Mouse (Mus musculus): Measurements from ENCODE around the gene Pop7. TPM values are rescaled to one million over a fixed set of nuclear protein-coding genes. Genes with fewer than 3 reads are reported as not detected.

The Pop7 gene
- 63.7 and 67.0 TPM in 2 replicates for polyA plus RNA-seq (2012; rRNA removed)

DNA sequence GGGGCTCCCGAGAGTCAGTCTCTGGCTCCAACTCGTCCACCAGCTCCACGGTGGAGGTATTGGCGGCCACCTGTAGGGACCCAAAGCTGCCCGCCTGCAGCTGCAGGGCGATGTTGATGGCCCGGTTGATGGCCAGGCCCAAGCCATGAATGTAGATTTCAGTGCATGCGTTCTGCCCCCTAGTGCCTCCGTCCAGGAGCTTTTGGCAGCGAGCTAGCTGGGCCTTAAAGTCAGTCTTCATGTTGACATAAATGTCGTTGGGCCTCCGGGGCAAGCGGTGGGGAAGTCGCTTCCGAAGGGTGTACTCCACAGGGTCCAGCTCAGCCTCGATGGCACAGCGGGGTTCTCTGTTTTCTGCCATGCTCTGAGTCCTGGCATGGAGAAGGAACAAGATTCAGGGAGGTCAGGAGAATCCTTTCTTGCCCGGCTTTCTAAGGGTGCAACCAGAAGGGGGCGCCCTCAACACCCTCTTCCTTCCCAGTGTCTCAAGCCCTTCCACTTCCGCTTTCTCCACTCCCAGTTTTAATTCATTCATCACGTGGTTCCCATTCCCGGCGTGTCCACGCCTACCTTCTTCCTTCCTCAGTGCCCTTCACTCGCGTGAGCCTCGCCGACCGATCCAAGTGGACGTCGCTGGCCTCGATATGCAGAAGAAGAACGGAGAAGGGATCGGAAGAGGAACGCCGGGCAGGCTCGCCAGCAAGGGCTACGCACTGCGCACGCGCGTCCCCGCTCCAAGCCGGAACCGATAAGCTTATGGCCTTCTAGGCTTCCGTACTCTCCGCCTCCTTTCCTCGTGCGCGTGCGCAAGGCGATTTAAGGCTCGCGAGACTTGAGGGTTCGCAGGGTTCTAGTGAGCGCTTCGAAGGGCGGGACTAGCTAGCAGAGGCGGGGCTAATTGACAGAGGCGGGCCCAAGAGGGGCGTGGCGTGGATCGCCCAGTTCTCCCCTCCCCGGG, at the start of gene Pop7:
Gene Pop7, minus strand, starts transcription at position 810 of the 958 bp plus-strand sequence.

DNA sequence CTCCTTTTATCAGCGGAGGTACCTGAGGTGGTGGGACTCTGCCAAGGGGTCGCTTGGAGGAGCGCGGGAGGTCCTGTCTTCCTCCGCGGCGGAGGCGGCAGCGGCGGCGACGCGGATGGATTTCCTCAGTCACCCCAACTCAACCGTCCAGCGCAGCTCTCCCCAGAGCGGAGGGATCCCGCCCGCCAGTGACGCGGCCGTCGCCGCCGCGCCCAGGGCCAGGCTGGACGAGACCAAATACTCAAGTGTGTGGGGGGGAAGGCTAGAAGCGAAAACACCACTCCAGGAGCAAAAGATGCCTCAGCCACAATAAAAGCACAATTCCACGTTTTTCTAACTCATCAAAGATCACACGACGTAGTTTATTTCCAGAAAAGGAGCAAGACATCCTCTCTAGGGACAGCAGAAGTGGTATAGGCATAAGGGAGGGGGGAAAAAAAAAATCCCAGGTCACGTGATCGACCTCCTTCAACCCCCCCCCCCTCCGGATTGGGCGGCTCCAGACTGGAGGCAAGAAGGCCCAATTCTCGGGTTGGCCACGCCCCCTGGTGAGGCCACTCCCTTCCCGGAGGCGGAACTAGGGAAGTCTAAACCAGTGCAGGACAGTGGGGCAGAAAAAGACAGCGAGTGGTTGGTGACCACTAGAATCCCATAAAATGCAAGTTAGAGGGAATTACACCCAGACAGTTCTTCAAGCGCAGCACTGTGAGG, 31.0 kb upstream of the Pop7 start, which contains the start of the genes Epo and Gnb2:
Gene Epo, minus strand, starts transcription at position 126 of the 711 bp plus-strand sequence.
Gene Gnb2, minus strand, starts transcription at position 394 of the 711 bp plus-strand sequence.

DNA sequence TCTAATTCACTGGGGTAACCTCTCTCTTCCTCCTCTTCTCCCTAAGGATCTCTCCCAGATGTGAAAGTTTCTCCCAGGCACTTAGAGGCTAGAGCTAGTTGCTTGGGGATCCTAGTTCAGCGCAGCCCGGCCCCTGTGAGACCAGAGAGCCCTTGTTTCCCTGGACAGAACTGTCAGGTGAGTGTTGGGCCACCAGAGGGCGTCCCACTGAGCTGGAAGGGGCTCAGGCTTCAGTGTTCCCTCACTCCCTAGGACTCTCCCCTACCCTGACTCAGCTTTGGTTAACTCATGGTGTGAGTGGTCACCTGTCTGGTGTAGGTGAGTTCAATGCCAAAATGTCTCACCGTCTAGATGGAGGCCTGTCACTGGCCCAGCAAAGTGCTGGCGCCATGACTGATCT, 16.1 kb upstream of the Pop7 start, which contains the start of gene Gigyf1:
Gene Gigyf1, plus strand, starts transcription at position 113 of the 400 bp plus-strand sequence.

DNA sequence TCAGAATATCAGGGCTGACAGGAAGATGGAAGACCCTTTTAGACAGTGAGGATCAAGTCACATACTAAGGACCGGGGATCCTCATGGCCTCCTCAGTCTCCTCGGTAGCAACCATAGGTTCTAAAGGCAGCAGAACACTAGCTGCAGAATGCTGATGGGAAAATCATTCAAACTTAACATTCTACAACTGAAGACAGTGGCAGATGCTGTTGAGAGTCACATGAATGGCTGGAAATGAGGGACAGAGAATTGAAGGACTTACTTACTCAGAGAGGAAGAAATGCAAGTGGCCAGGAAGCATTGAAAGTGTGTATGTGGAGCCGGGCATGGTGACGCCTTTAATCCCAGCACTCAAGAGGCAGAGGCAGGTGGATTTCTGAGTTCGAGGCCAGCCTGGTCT, 25.4 kb downstream of the Pop7 start, which contains the start of gene Zan:
Gene Zan, minus strand, starts transcription at position 101 of the 400 bp plus-strand sequence.

Other genes starting within 250 kb of the Pop7 start
- gene Ache, start 215.0 kb downstream of the Pop7 start, polyA plus RNA-seq (2012; rRNA removed) = 16.9 and 25.6 TPM in 2 replicates
- 10.2 and 11.9 TPM in 2 replicates for gene Ufsp1, start 207.9 kb downstream of the Pop7 start, polyA plus RNA-seq (2012; rRNA removed)
- 270 and 293 TPM in 2 replicates for gene Srrt, start 194.8 kb downstream of the Pop7 start, polyA plus RNA-seq (2012; rRNA removed)
- gene Trip6, start 188.1 kb downstream of the Pop7 start, polyA plus RNA-seq (2012; rRNA removed) = 30.8 and 46.3 TPM in 2 replicates
- gene Slc12a9, start 168.9 kb downstream of the Pop7 start, polyA plus RNA-seq (2012; rRNA removed) = 27.5 and 30.6 TPM in 2 replicates
- gene Ephb4, start 152.4 kb downstream of the Pop7 start, polyA plus RNA-seq (2012; rRNA removed) = 17.8 and 30.7 TPM in 2 replicates
- gene Zan, start 25.5 kb downstream of the Pop7 start, polyA plus RNA-seq (2012; rRNA removed) = 0.26 and 0.64 TPM in 2 replicates
- gene Gigyf1, start 16.0 kb upstream of the Pop7 start, polyA plus RNA-seq (2012; rRNA removed) = 56.8 and 62.1 TPM in 2 replicates
- gene Epo, start 30.7 kb upstream of the Pop7 start, polyA plus RNA-seq (2012; rRNA removed) = not detected in 2 replicates
- gene Gnb2, start 31.0 kb upstream of the Pop7 start, polyA plus RNA-seq (2012; rRNA removed) = 859 and 883 TPM in 2 replicates
- 237 and 255 TPM in 2 replicates for gene Actl6b, start 51.0 kb upstream of the Pop7 start, polyA plus RNA-seq (2012; rRNA removed)
- 8.2 and 9.8 TPM in 2 replicates for gene Tfr2, start 67.3 kb upstream of the Pop7 start, polyA plus RNA-seq (2012; rRNA removed)
- 68.3 and 78.4 TPM in 2 replicates for gene Mospd3, start 98.5 kb upstream of the Pop7 start, polyA plus RNA-seq (2012; rRNA removed)
- gene Pcolce, start 111.3 kb upstream of the Pop7 start, polyA plus RNA-seq (2012; rRNA removed) = 30.6 and 64.8 TPM in 2 replicates
- gene Fbxo24, start 126.5 kb upstream of the Pop7 start, polyA plus RNA-seq (2012; rRNA removed) = 0.23 and 0.26 TPM in 2 replicates
- gene Lrch4, start 126.6 kb upstream of the Pop7 start, polyA plus RNA-seq (2012; rRNA removed) = 22.0 and 23.5 TPM in 2 replicates
- 16.1 and 17.9 TPM in 2 replicates for gene Gm20605, start 126.7 kb upstream of the Pop7 start, polyA plus RNA-seq (2012; rRNA removed)
- 35.2 and 37.5 TPM in 2 replicates for gene Sap25, start 138.8 kb upstream of the Pop7 start, polyA plus RNA-seq (2012; rRNA removed)
- gene Irs3, start 143.2 kb upstream of the Pop7 start, polyA plus RNA-seq (2012; rRNA removed) = 0.06 and 0.13 TPM in 2 replicates
- 16.9 and 19.4 TPM in 2 replicates for gene Agfg2, start 182.2 kb upstream of the Pop7 start, polyA plus RNA-seq (2012; rRNA removed)
- gene Nyap1, start 239.1 kb upstream of the Pop7 start, polyA plus RNA-seq (2012; rRNA removed) = 165 and 183 TPM in 2 replicates
- 57.8 and 66.5 TPM in 2 replicates for gene Tsc22d4, start 243.2 kb upstream of the Pop7 start, polyA plus RNA-seq (2012; rRNA removed)